Mouse (Mus musculus) CH12.LX (cell line): ENCODE results near the gene Dyrk3. TPM values are rescaled to one million over a fixed set of nuclear protein-coding genes. Genes with fewer than 3 reads are reported as not detected.

Experiments used
- DNase-seq: peaks from one replicate; pipeline ENCODE4 v3.0.0-alpha.2; 2013; ENCODE audit errors: extremely low read depth
- H3K27ac ChIP-seq: 2 replicates; pipeline ENCODE4 v1.5.1; 2012; ENCODE audit warnings: low read depth, mild to moderate bottlenecking, control low read depth, moderate library complexity; ENCODE audit not compliant: insufficient read depth
- H3K27me3 ChIP-seq: replicated peaks from 2 replicates; pipeline ENCODE3; 2012; ENCODE audit warnings: inconsistent platforms
- H3K36me3 ChIP-seq, 2 experiments: replicated peaks in 1 of 2; 2 replicates each; pipeline versions ENCODE3 to v1.6.1; 2012; ENCODE audit warnings: inconsistent platforms in 1 of 2, low read length in 1 of 2, mild to moderate bottlenecking in 1 of 2, mixed read lengths in 1 of 2, moderate library complexity in 1 of 2; ENCODE audit not compliant: control insufficient read depth in 1 of 2, insufficient read depth in 1 of 2
- H3K4me1 ChIP-seq, 2 experiments: 2 replicates each; pipeline ENCODE4 v1.6.1; 2012; ENCODE audit warnings: inconsistent platforms in 1 of 2, moderate library complexity in 1 of 2; ENCODE audit not compliant: insufficient read depth in 2 of 2, control insufficient read depth in 1 of 2
- H3K4me2 ChIP-seq: 2 replicates; pipeline ENCODE4 v1.6.1; 2012; ENCODE audit warnings: low read depth, mild to moderate bottlenecking, control low read depth; ENCODE audit not compliant: poor library complexity, insufficient read depth, severe bottlenecking
- H3K4me3 ChIP-seq, 3 experiments: fragments of 150-350 bp in 1 of 3; sonication (generic) in 1 of 3; replicated peaks in 1 of 3; 2 replicates each; pipeline versions ENCODE3 to v1.5.1; 2011 to 2012; ENCODE audit warnings: low read depth in 2 of 3, low read length in 2 of 3, mild to moderate bottlenecking in 2 of 3, moderate library complexity in 2 of 3, control low read depth in 1 of 3, improper control_type of control experiment in 1 of 3, inconsistent platforms in 1 of 3, mixed read lengths in 1 of 3; ENCODE audit not compliant: poor library complexity in 1 of 3
- H3K79me2 ChIP-seq: replicated peaks from 2 replicates; pipeline ENCODE4 v1.6.1; 2012; ENCODE audit warnings: mild to moderate bottlenecking, moderate library complexity; ENCODE audit not compliant: control insufficient read depth, poor library complexity, insufficient read depth, severe bottlenecking; ENCODE audit errors: extremely low read depth
- H3K9ac ChIP-seq: 2 replicates; pipeline ENCODE4 v1.6.1; 2012; ENCODE audit warnings: low read depth, mild to moderate bottlenecking, control low read depth, moderate library complexity; ENCODE audit not compliant: insufficient read depth
- H3K9me3 ChIP-seq: replicated peaks from 2 replicates; pipeline ENCODE3; 2012; ENCODE audit warnings: low read length, inconsistent platforms, mixed read lengths
- BHLHE40 ChIP-seq: IDR thresholded peaks from 2 replicates; pipeline ENCODE4 v1.6.1; 2011; ENCODE audit warnings: mild to moderate bottlenecking, low read depth, low read length, improper control_type of control experiment
- CHD1 ChIP-seq: IDR thresholded peaks from 2 replicates; pipeline ENCODE4 v1.6.1; 2012; ENCODE audit warnings: low read depth, low read length, improper control_type of control experiment, inconsistent platforms
- CHD2 ChIP-seq: IDR thresholded peaks from 2 replicates; pipeline ENCODE4 v1.6.1; 2011; ENCODE audit warnings: low read length, improper control_type of control experiment
- CTCF ChIP-seq, 2 experiments: IDR thresholded peaks in 1 of 2; conservative IDR thresholded peaks in 1 of 2; 2 replicates each; pipeline ENCODE4 v1.5.1; 2011 to 2012; ENCODE audit warnings: low read depth in 2 of 2, low read length in 2 of 2, improper control_type of control experiment in 1 of 2, inconsistent platforms in 1 of 2, mild to moderate bottlenecking in 1 of 2, moderate library complexity in 1 of 2
- ELF1 ChIP-seq: IDR thresholded peaks from 2 replicates; pipeline ENCODE4 v1.6.1; 2014; ENCODE audit warnings: low read depth, mild to moderate bottlenecking, inconsistent platforms, low read length, improper control_type of control experiment
- EP300 ChIP-seq: IDR thresholded peaks from 2 replicates; pipeline ENCODE4 v1.6.1; 2011; ENCODE audit warnings: low read length, improper control_type of control experiment
- IRF4 ChIP-seq: IDR thresholded peaks from 2 replicates; pipeline ENCODE4 v1.6.1; 2014; ENCODE audit warnings: low read depth, mild to moderate bottlenecking, inconsistent platforms, low read length, improper control_type of control experiment
- JUND ChIP-seq: conservative IDR thresholded peaks from 2 replicates; pipeline ENCODE4 v1.6.1; 2011; ENCODE audit warnings: low read depth, low read length, improper control_type of control experiment
- KAT2A ChIP-seq: IDR thresholded peaks from 2 replicates; pipeline ENCODE4 v1.6.1; 2012; ENCODE audit warnings: low read length, improper control_type of control experiment, inconsistent platforms; ENCODE audit not compliant: insufficient replicate concordance
- MAX ChIP-seq: IDR thresholded peaks from 2 replicates; pipeline ENCODE4 v1.6.1; 2011; ENCODE audit warnings: low read length, improper control_type of control experiment
- MAZ ChIP-seq: IDR thresholded peaks from 2 replicates; pipeline ENCODE4 v1.6.1; 2012; ENCODE audit warnings: low read depth, mild to moderate bottlenecking, inconsistent platforms, low read length, improper control_type of control experiment, moderate library complexity
- MXI1 ChIP-seq: IDR thresholded peaks from 2 replicates; pipeline ENCODE4 v1.6.1; 2011; ENCODE audit warnings: mild to moderate bottlenecking, low read depth, low read length, improper control_type of control experiment
- NRF1 ChIP-seq: IDR thresholded peaks from 2 replicates; pipeline ENCODE4 v1.6.1; 2014; ENCODE audit warnings: low read depth, mild to moderate bottlenecking, inconsistent platforms, low read length, improper control_type of control experiment, moderate library complexity
- POLR2A ChIP-seq: IDR thresholded peaks from 2 replicates; pipeline ENCODE4 v1.6.1; 2011; ENCODE audit warnings: low read depth, mild to moderate bottlenecking, improper control_type of control experiment, low read length
- SIN3A ChIP-seq: IDR thresholded peaks from 2 replicates; pipeline ENCODE4 v1.6.1; 2012; ENCODE audit warnings: low read length, improper control_type of control experiment, inconsistent platforms
- SMC3 ChIP-seq: IDR thresholded peaks from 2 replicates; pipeline ENCODE4 v1.6.1; 2011; ENCODE audit warnings: low read depth, low read length, improper control_type of control experiment
- UBTF ChIP-seq: IDR thresholded peaks from 2 replicates; pipeline ENCODE4 v1.6.1; 2012; ENCODE audit warnings: low read depth, mild to moderate bottlenecking, inconsistent platforms, low read length, improper control_type of control experiment, moderate library complexity
- ZC3H11A ChIP-seq: IDR thresholded peaks from 2 replicates; pipeline ENCODE4 v1.6.1; 2012; ENCODE audit warnings: low read depth, mild to moderate bottlenecking, inconsistent platforms, low read length, improper control_type of control experiment
- ZKSCAN1 ChIP-seq: IDR thresholded peaks from 2 replicates; pipeline ENCODE4 v1.6.1; 2012; ENCODE audit warnings: low read depth, inconsistent platforms, low read length, improper control_type of control experiment, borderline replicate concordance
- ZMIZ1 ChIP-seq: IDR thresholded peaks from 2 replicates; pipeline ENCODE4 v1.6.1; 2012; ENCODE audit warnings: low read depth, mild to moderate bottlenecking, inconsistent platforms, low read length, improper control_type of control experiment
- ZNF384 ChIP-seq: IDR thresholded peaks from 2 replicates; pipeline ENCODE4 v1.6.1; 2012; ENCODE audit warnings: low read depth, low read length, improper control_type of control experiment, inconsistent platforms
- dilution Hi-C: fragments of 300-500 bp; cut with MboI; formaldehyde crosslinking; loops from 2 replicates; pipeline ENCODE4 v1.14.3; 2020; ENCODE audit warnings: low sequenced_read_pairs; ENCODE audit not compliant: extremely low pct_unique_long_range_greater_than_20kb, extremely low pct_ligation_motif_present
- in situ Hi-C: fragments of 300-500 bp; cut with MboI; formaldehyde crosslinking; loops from 3 replicates; pipeline ENCODE4 v1.14.3; 2019; ENCODE audit warnings: low sequenced_read_pairs, low pct_ligation_motif_present, low pct_unique_long_range_greater_than_20kb, mixed read lengths
- polyA plus RNA-seq: library from polyadenylated mRNA; unstranded; fragments of >175 nt; gene quantifications from 2 replicates; pipeline ENCODE4 v1.2.1, GENCODE M21; 2012; ENCODE audit warnings: low read depth; ENCODE audit not compliant: insufficient read length
- total RNA-seq, 2 experiments: library from RNA; depleted of rRNA; stranded (reverse); fragments of 300-350 nt in 1 of 2; fragments of >200 nt in 1 of 2; gene quantifications; 2 replicates each; pipeline ENCODE4 v1.2.3; 2012 to 2014

The Dyrk3 gene
- total and polyA plus RNA-seq, 3 experiments, result 6.4 to 10.1 (median 8.2) TPM

GRCm38 (mm10) chr1:131181642-131182527, 43.7 kb upstream of the Dyrk3 start (continued):
- TF ChIP-seq CHD2 (no peak), NRF1 (no peak), CHD1 (no peak), MAZ (no peak), CTCF (conservative IDR thresholded peaks at IDR 0.05 in 1 of 2, IDR thresholded peaks at IDR 0.05 in 1 of 2; ENCODE audit: low read depth in 2 of 2, low read length in 2 of 2) (peak; percentile 59 to 98), ZKSCAN1 (no peak), MXI1 (no peak), KAT2A (no peak)

GRCm38 (mm10) chr1:131180386-131180785, 42.2 kb upstream of the Dyrk3 start:
- Histone ChIP-seq H3K9me3 (no peaks in the 10 kb centered on the region), H3K4me2 (no peak overlapping the region), H3K79me2 (no peaks in the 10 kb centered on the region; the same call in 1 of the 2 replicates), H3K4me3 (no peak overlapping the region), H3K36me3 (peaks cover 62 to 86% of the 10 kb centered on the region in 2 experiments), H3K27me3 (no peaks in the 10 kb centered on the region), H3K9ac (no peak overlapping the region), H3K4me1 (peaks cover 0 to 31% of the 10 kb centered on the region in 2 experiments; a peak in 3 of 4 replicates), H3K27ac (no peak overlapping the region)
- in situ Hi-C loops (loop anchor here (5.0 kb wide), 2 partner anchors 37 to 77 kb away; no protein-coding TSS in a partner anchor), dilution Hi-C loops (no loop called here)
- no peak for TF ChIP-seq CHD1
- no peak for TF ChIP-seq IRF4
- no peak for TF ChIP-seq BHLHE40
- no peak for TF ChIP-seq CTCF (conservative IDR thresholded peaks at IDR 0.05 in 1 of 2, IDR thresholded peaks at IDR 0.05 in 1 of 2; ENCODE audit: low read depth in 2 of 2, low read length in 2 of 2)
- no peak for TF ChIP-seq KAT2A
- TF ChIP-seq ZMIZ1, result no peak
- no peak for TF ChIP-seq UBTF
- no peak for TF ChIP-seq ZNF384
- TF ChIP-seq SIN3A, result no peak
- TF ChIP-seq JUND, result no peak
- no peak for TF ChIP-seq ZC3H11A
- TF ChIP-seq SMC3, result no peak
- no peak for TF ChIP-seq POLR2A
- TF ChIP-seq EP300, result no peak
- TF ChIP-seq ELF1, result no peak
- TF ChIP-seq MAX, result no peak
- no peak for TF ChIP-seq ZKSCAN1
- DNase-seq, result no peak
